Mouse (Mus musculus) stomach, embryonic 15.5 days (tissue): Measurements from ENCODE around the gene Olfr103. TPM values are rescaled to one million over a fixed set of nuclear protein-coding genes. Genes with fewer than 3 reads are reported as not detected.

Source experiments
- ATAC-seq: fragments of 200-750 bp; cut with Nextera tagmentation; 2 replicates; pipeline ENCODE4 v1.8.0; 2017; ENCODE audit warnings: low read depth, moderate number of reproducible peaks, moderate TSS enrichment; ENCODE audit not compliant: insufficient read depth, low FRiP score
- H3K27ac ChIP-seq: fragments of 300-500 bp; sonication (generic); 2 replicates; pipeline ENCODE4 v1.5.1; 2015; ENCODE audit warnings: mild to moderate bottlenecking, inconsistent platforms
- H3K27me3 ChIP-seq: fragments of 300-500 bp; sonication (generic); replicated peaks from 2 replicates; pipeline ENCODE4 v1.6.1; 2015; ENCODE audit warnings: inconsistent platforms
- H3K36me3 ChIP-seq: fragments of 300-500 bp; sonication (generic); 2 replicates; pipeline ENCODE4 v1.6.1; 2015; ENCODE audit warnings: inconsistent platforms
- H3K4me1 ChIP-seq: fragments of 300-500 bp; sonication (generic); 2 replicates; pipeline ENCODE4 v1.6.1; 2015; ENCODE audit warnings: inconsistent platforms
- H3K4me2 ChIP-seq: fragments of 300-500 bp; sonication (generic); 2 replicates; pipeline ENCODE4 v1.6.1; 2015; ENCODE audit warnings: mild to moderate bottlenecking, inconsistent platforms
- H3K4me3 ChIP-seq: fragments of 300-500 bp; sonication (generic); replicated peaks from 2 replicates; pipeline ENCODE4 v1.5.1; 2015; ENCODE audit warnings: inconsistent platforms
- H3K9ac ChIP-seq: fragments of 300-500 bp; sonication (generic); 2 replicates; pipeline ENCODE4 v1.6.1; 2015; ENCODE audit warnings: inconsistent platforms
- H3K9me3 ChIP-seq: fragments of 300-500 bp; sonication (generic); 2 replicates; pipeline ENCODE4 v1.6.1; 2016; ENCODE audit warnings: inconsistent platforms
- WGBS: fragments of 180-500 bp; shearing (Covaris S2); methylation state at CpG from one replicate; pipeline ENCODE4 v1.1.7; 2015; 5-methylcytosine and 5-hydroxymethylcytosine counted together
- polyA plus RNA-seq: library from polyadenylated mRNA; unstranded; fragments of >200 nt; fragmentation: Nextera tagmentation; extraction: Ambion mirVana; gene quantifications from 2 replicates; pipeline ENCODE4 v1.2.1, GENCODE M21; 2015

Gene Olfr103
- polyA plus RNA-seq: not detected in 2 replicates

DNA sequence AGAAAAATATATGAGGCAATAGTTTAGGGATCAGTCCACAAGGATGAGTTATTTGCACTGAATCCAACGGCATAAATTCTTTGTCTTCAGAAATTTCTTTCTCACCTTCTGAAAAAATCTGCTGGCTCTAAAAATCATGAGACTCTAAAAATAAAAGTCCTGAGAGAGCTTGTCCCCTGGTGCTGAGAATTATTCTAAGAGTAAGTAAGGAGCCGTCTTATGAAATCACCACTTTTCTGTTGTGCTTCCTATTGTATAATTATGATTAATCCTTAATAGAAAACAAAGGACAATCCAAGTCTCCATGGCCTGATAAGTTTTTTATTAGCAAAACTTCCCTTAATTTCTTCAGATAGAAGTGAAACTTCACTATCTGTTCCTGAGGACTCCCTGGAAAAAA, at the start of gene Olfr103:
Olfr103 (minus strand) TSS at position 101 of the 400 bp plus-strand sequence.
- Histone ChIP-seq H3K36me3 (no peaks in the 10 kb centered on the region), H3K27me3 (no peaks in the 10 kb centered on the region), H3K9me3 (no peaks in the 10 kb centered on the region), H3K9ac (no peak within 1 kb of the TSS), H3K4me3 (no peak within 1 kb of the TSS), H3K4me2 (no peak within 1 kb of the TSS), H3K4me1 (no peaks in the 10 kb centered on the region), H3K27ac (no peak within 1 kb of the TSS)
- WGBS: 72% methylated on average over 2 of the region's 2 CpGs
- no peak for ATAC-seq

DNA sequence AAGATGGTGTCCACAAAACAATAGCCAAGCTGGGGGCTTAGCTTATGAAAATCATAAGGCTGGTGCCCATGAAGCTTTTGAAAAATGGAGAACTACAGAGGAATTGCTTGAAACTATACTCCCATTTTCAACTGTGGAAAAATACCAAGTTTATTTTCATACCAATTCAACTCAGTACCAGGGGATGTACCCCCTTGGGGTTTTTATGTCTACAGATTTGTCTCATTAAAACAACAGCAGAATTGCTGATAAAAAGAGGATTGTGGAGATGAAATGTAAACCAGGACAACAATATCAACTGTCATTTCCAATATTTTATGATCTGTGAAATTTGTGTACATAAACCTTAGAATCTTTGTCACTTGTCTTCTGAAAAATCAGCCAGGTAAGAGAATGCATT, 39.2 kb upstream of the Olfr103 start, which contains the start of gene Olfr105-ps:
Olfr105-ps (plus strand) TSS at position 301 of the 400 bp plus-strand sequence.
- Histone ChIP-seq H3K36me3 (no peaks in the 10 kb centered on the region), H3K4me1 (no peaks in the 10 kb centered on the region), H3K4me3 (no peak within 1 kb of the TSS), H3K4me2 (no peak within 1 kb of the TSS), H3K27me3 (no peaks in the 10 kb centered on the region), H3K9ac (no peak within 1 kb of the TSS), H3K27ac (no peak within 1 kb of the TSS), H3K9me3 (no peaks in the 10 kb centered on the region)
- no peak for ATAC-seq

DNA sequence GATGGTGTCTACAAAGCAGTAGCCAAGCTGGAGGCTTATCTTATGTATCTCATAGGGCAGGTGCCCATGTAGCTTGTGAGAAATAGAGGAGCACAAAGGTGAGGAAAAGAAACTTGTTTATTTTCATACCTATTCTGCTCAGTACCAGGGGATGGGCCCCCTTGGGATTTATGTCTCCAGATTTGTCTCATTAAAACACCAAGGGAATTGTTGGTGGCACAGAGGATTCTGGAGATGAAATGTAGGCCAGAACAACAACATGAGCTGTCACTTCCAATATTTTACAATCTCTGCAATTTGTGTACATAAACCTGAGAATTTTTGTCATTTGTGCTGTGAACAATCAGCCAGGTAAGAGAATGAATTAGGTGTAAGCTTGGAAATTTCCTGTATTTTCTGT, 19.8 kb upstream of the Olfr103 start, which contains the start of gene Olfr104-ps:
Olfr104-ps (plus strand) TSS at position 301 of the 400 bp plus-strand sequence.
- no peak for ATAC-seq

DNA sequence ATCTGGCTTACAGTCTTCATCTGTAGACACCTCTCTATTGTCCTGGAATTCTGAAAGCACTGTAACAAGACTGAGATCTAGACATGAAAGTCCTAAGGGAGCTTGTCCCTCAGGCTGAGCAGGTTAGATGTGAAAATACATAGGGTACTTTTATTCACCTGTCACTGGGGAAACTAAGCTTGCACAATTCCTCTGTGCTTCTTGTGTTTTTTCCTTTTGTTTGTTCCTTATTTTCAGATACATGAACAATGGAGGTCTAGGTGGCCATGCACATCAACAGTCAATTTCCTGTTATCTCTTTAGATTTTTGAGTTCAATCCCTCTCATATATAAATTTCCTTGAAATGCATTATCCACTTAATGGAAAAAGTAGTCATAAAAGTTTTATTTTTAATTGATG, 22.5 kb downstream of the Olfr103 start, which contains the start of gene Olfr102:
Olfr102 (minus strand) TSS at position 101 of the 400 bp plus-strand sequence.
- H3K4me2 ChIP-seq: no peak within 1 kb of the TSS
- H3K27me3 ChIP-seq: no peaks in the 10 kb centered on the region
- no peak for ATAC-seq
- no peak within 1 kb of the TSS for H3K4me3 ChIP-seq
- H3K4me1 ChIP-seq: no peaks in the 10 kb centered on the region
- H3K9me3 ChIP-seq: no peaks in the 10 kb centered on the region
- no peak within 1 kb of the TSS for H3K9ac ChIP-seq
- no peak within 1 kb of the TSS for H3K27ac ChIP-seq
- H3K36me3 ChIP-seq: no peaks in the 10 kb centered on the region

More for the DNA sequence above, 19.8 kb upstream of the Olfr103 start, which contains the start of gene Olfr104-ps:
- H3K4me1 ChIP-seq: no peaks in the 10 kb centered on the region
- H3K4me2 ChIP-seq: no peak within 1 kb of the TSS
- H3K27me3 ChIP-seq: no peaks in the 10 kb centered on the region
- H3K27ac ChIP-seq: no peak within 1 kb of the TSS
- H3K9me3 ChIP-seq: no peaks in the 10 kb centered on the region
- H3K36me3 ChIP-seq: no peaks in the 10 kb centered on the region
- no peak within 1 kb of the TSS for H3K9ac ChIP-seq
- H3K4me3 ChIP-seq: no peak within 1 kb of the TSS

DNA sequence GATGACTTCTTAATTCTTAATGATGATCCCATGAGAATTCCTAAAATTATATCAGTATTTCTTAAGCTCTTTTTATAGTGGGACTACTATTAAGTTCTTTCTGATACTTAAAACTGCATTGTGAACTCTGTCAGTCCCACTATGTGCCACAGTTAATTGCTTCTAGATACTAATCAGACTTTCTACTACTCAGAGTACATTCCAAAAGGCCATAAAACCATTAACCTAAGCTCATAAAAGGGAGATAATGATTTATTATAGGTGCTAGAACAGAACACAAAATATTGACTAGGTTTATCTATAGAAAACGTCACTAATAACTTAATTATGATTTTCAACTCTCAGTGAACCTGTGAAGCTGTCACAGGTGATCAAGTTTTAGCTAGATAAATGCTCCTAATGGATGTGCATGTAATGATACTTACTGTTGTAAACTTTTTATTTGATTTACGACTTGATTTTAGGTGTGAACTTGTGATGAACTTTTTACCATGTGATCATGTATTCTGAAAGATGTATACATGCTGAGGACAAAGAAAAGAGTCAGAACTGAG, 29.3 kb downstream of the Olfr103 start:
- ATAC-seq: no peak
- no peaks in the 10 kb centered on the region for H3K27me3 ChIP-seq
- 29% methylated on average over 2 of the region's 2 CpGs for WGBS

DNA sequence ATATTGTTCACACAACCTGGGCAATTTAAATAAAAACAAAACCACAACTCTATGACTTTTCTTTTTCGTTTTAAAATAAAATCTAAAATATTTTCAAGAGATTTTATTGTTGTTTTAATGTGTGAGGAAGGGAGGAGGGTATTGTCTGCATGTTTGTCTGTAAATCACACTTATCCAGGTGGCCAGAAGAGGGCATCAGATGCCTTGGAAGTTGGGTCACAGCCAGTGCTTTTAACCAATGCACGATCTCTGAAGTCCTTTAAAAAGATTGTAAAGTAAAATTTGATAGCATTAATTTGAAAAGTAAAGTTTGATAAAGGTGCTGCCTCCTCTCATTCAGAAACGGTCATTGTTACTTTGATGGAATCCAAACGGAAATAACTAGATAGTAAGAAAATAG, 31.0 kb downstream of the Olfr103 start:
- H3K36me3 ChIP-seq: no peaks in the 10 kb centered on the region
- no peaks in the 10 kb centered on the region for H3K4me1 ChIP-seq
- no peaks in the 10 kb centered on the region for H3K9me3 ChIP-seq
- no peak overlapping the region for H3K4me2 ChIP-seq
- no peaks in the 10 kb centered on the region for H3K27me3 ChIP-seq
- H3K4me3 ChIP-seq: no peak overlapping the region
- no peak overlapping the region for H3K27ac ChIP-seq
- H3K9ac ChIP-seq: no peak overlapping the region
- no peak for ATAC-seq
- WGBS: 36% methylated on average over 4 of the region's 4 CpGs

More for the DNA sequence above, 29.3 kb downstream of the Olfr103 start:
- Histone ChIP-seq H3K9me3 (no peaks in the 10 kb centered on the region), H3K4me1 (no peaks in the 10 kb centered on the region), H3K36me3 (no peaks in the 10 kb centered on the region), H3K27ac (no peak overlapping the region), H3K9ac (no peak overlapping the region), H3K4me3 (no peak overlapping the region), H3K4me2 (no peak overlapping the region)

DNA sequence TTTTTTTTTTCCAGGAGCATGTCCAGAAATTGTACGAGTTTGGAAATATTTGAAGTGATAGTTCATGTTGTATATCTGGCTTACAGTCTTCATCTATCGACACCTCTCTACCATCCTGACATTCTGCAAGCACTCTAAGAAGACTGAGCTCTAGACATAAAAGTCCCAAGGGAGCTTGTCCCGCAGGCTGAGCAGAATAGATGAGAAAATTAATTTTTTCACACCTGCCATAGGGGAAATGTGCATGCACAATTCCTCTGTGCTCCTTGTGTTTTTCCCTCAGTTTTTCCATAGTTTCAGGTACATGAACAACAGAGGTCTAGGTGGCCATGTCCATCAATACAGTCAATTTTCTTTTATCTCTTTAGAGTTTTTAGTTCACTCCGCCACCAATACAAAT, 35.3 kb downstream of the Olfr103 start, which contains the start of gene Olfr101:
Olfr101 (minus strand) TSS at position 101 of the 400 bp plus-strand sequence.
- Histone ChIP-seq H3K4me3 (no peak within 1 kb of the TSS), H3K9ac (no peak within 1 kb of the TSS), H3K4me1 (no peaks in the 10 kb centered on the region), H3K9me3 (no peaks in the 10 kb centered on the region), H3K36me3 (no peaks in the 10 kb centered on the region), H3K27ac (no peak within 1 kb of the TSS), H3K27me3 (no peaks in the 10 kb centered on the region), H3K4me2 (no peak within 1 kb of the TSS)
- WGBS: 73% methylated on average over 4 of the region's 4 CpGs
- ATAC-seq: no peak

Other genes starting within 250 kb of the Olfr103 start
- gene Olfr91, start 241.4 kb downstream of the Olfr103 start, polyA plus RNA-seq: not detected in 2 replicates
- not detected in 2 replicates for gene Olfr92, start 219.6 kb downstream of the Olfr103 start, polyA plus RNA-seq
- not detected in 2 replicates for gene Olfr93, start 178.2 kb downstream of the Olfr103 start, polyA plus RNA-seq
- not detected in 2 replicates for gene Ubd, start 145.8 kb downstream of the Olfr103 start, polyA plus RNA-seq
- gene Olfr94, start 138.7 kb downstream of the Olfr103 start, polyA plus RNA-seq: not detected in 2 replicates
- not detected in 2 replicates for gene Olfr95, start 126.6 kb downstream of the Olfr103 start, polyA plus RNA-seq
- gene Olfr96, start 119.6 kb downstream of the Olfr103 start, polyA plus RNA-seq: not detected in 2 replicates
- not detected in 2 replicates for gene Olfr97, start 102.4 kb downstream of the Olfr103 start, polyA plus RNA-seq
- not detected in 2 replicates for gene Olfr98, start 75.9 kb downstream of the Olfr103 start, polyA plus RNA-seq
- 4.2 and 4.9 TPM in 2 replicates for gene H2-M3, start 69.5 kb downstream of the Olfr103 start, polyA plus RNA-seq
- not detected in 2 replicates for gene Olfr99, start 56.2 kb downstream of the Olfr103 start, polyA plus RNA-seq
- gene Olfr101, start 35.4 kb downstream of the Olfr103 start, polyA plus RNA-seq: not detected in 2 replicates
- gene Olfr102, start 22.6 kb downstream of the Olfr103 start, polyA plus RNA-seq: not detected in 2 replicates
- gene Olfr104-ps, start 19.9 kb upstream of the Olfr103 start, polyA plus RNA-seq: not detected in 2 replicates
- gene Olfr105-ps, start 39.3 kb upstream of the Olfr103 start, polyA plus RNA-seq: not detected in 2 replicates
- gene Olfr106-ps, start 50.7 kb upstream of the Olfr103 start, polyA plus RNA-seq: not detected in 2 replicates
- gene Olfr107, start 59.5 kb upstream of the Olfr103 start, polyA plus RNA-seq: not detected in 2 replicates
- gene Olfr108, start 105.8 kb upstream of the Olfr103 start, polyA plus RNA-seq: not detected in 2 replicates
- gene Olfr109, start 119.2 kb upstream of the Olfr103 start, polyA plus RNA-seq: not detected in 2 replicates
- not detected in 2 replicates for gene H2-M2, start 143.9 kb upstream of the Olfr103 start, polyA plus RNA-seq
- not detected in 2 replicates for gene Olfr110, start 152.8 kb upstream of the Olfr103 start, polyA plus RNA-seq
- not detected in 2 replicates for gene Olfr111, start 168.3 kb upstream of the Olfr103 start, polyA plus RNA-seq
- gene Olfr112, start 229.8 kb upstream of the Olfr103 start, polyA plus RNA-seq: not detected in 2 replicates
- gene Olfr113, start 238.0 kb upstream of the Olfr103 start, polyA plus RNA-seq: not detected in 2 replicates